Mouse (Mus musculus) midbrain, embryonic 12.5 days (tissue): ENCODE results near the gene Lif. TPM values are rescaled to one million over a fixed set of nuclear protein-coding genes. Genes with fewer than 3 reads are reported as not detected.

Source experiments
- ATAC-seq: fragments of 200-750 bp; cut with Nextera tagmentation; 2 replicates; pipeline ENCODE4 v1.8.0; 2017; ENCODE audit warnings: low read depth, moderate TSS enrichment, moderate library complexity; ENCODE audit not compliant: low FRiP score
- H3K27ac ChIP-seq: fragments of 300-500 bp; sonication (generic); replicated peaks from 2 replicates; pipeline ENCODE4 v1.5.1; 2016; ENCODE audit warnings: mild to moderate bottlenecking
- H3K27me3 ChIP-seq: fragments of 300-500 bp; sonication (generic); 2 replicates; pipeline ENCODE4 v1.6.1; 2016; ENCODE audit warnings: mild to moderate bottlenecking
- H3K36me3 ChIP-seq: fragments of 300-500 bp; sonication (generic); 2 replicates; pipeline ENCODE4 v1.6.1; 2016
- H3K4me1 ChIP-seq: fragments of 300-500 bp; sonication (generic); 2 replicates; pipeline ENCODE4 v1.6.1; 2016
- H3K4me2 ChIP-seq: fragments of 300-500 bp; sonication (generic); replicated peaks from 2 replicates; pipeline ENCODE4 v1.6.1; 2016; ENCODE audit warnings: mild to moderate bottlenecking, moderate library complexity
- H3K4me3 ChIP-seq: fragments of 300-500 bp; sonication (generic); 2 replicates; pipeline ENCODE4 v1.5.1; 2016; ENCODE audit warnings: mild to moderate bottlenecking
- H3K9ac ChIP-seq: fragments of 300-500 bp; sonication (generic); replicated peaks from 2 replicates; pipeline ENCODE4 v1.6.1; 2016; ENCODE audit warnings: mild to moderate bottlenecking, moderate library complexity
- H3K9me3 ChIP-seq: fragments of 300-500 bp; sonication (generic); 2 replicates; pipeline ENCODE4 v1.6.1; 2016; ENCODE audit warnings: mild to moderate bottlenecking
- WGBS: fragments of 180-500 bp; shearing (Covaris S2); methylation state at CpG from one replicate; pipeline ENCODE4 v1.1.7; 2016; 5-methylcytosine and 5-hydroxymethylcytosine counted together
- polyA plus RNA-seq: library from polyadenylated mRNA; unstranded; fragments of >200 nt; fragmentation: Nextera tagmentation; extraction: Ambion mirVana; gene quantifications from 2 replicates; pipeline ENCODE4 v1.2.1, GENCODE M21; 2016

Gene Lif
- polyA plus RNA-seq, result 0.05 TPM in 1 of 2 replicates, not detected in the other

GRCm38 (mm10) chr11:4256846-4257607 is at the start of gene Lif:
TSS of gene Lif (plus strand) at chr11:4257557.
- Histone ChIP-seq H3K27me3 (peaks cover 13% of the 10 kb centered on the region; the same call in 1 of the 2 replicates), H3K9me3 (no peaks in the 10 kb centered on the region), H3K4me3 (no peak within 1 kb of the TSS), H3K4me2 (no peak within 1 kb of the TSS), H3K4me1 (peaks cover 13% of the 10 kb centered on the region; the same call in 1 of the 2 replicates), H3K36me3 (no peaks in the 10 kb centered on the region), H3K27ac (no peak within 1 kb of the TSS), H3K9ac (no peak within 1 kb of the TSS)
- 64% methylated on average over 11 of the region's 11 CpGs for WGBS
- ATAC-seq, result no peak

- H3K27me3 ChIP-seq, result no peaks in the 10 kb centered on the region
- H3K4me3 ChIP-seq, result no peak overlapping the region
- no peaks in the 10 kb centered on the region for H3K9me3 ChIP-seq
- no peak overlapping the region for H3K27ac ChIP-seq
- H3K4me2 ChIP-seq, result no peak overlapping the region
- 94% methylated on average over 9 of the region's 9 CpGs for WGBS
- no peak for ATAC-seq
- peaks cover 48% of the 10 kb centered on the region for H3K36me3 ChIP-seq
- H3K9ac ChIP-seq, result no peak overlapping the region
- no peaks in the 10 kb centered on the region for H3K4me1 ChIP-seq
Measured at GRCm38 (mm10) chr11:4207655-4208054, 49.7 kb upstream of the Lif start.

GRCm38 (mm10) chr11:4209556-4209955 is 47.8 kb upstream of the Lif start:
- H3K36me3 ChIP-seq, result peaks cover 67% of the 10 kb centered on the region
- H3K4me2 ChIP-seq, result no peak overlapping the region
- ATAC-seq, result no peak
- H3K27me3 ChIP-seq, result no peaks in the 10 kb centered on the region
- no peaks in the 10 kb centered on the region for H3K9me3 ChIP-seq
- H3K9ac ChIP-seq, result no peak overlapping the region
- H3K4me3 ChIP-seq, result no peak overlapping the region
- WGBS, result 81% methylated on average over 5 of the region's 5 CpGs
- no peak overlapping the region for H3K27ac ChIP-seq
- no peaks in the 10 kb centered on the region for H3K4me1 ChIP-seq

GRCm38 (mm10) chr11:4210786-4211185 is 46.6 kb upstream of the Lif start:
- no peaks in the 10 kb centered on the region for H3K27me3 ChIP-seq
- no peaks in the 10 kb centered on the region for H3K4me1 ChIP-seq
- H3K9ac ChIP-seq, result no peak overlapping the region
- no peaks in the 10 kb centered on the region for H3K9me3 ChIP-seq
- H3K4me3 ChIP-seq, result no peak overlapping the region
- WGBS, result 87% methylated on average over 1 of the region's 1 CpGs
- no peak for ATAC-seq
- no peak overlapping the region for H3K4me2 ChIP-seq
- peaks cover 72% of the 10 kb centered on the region for H3K36me3 ChIP-seq
- no peak overlapping the region for H3K27ac ChIP-seq

- no peak overlapping the region for H3K4me2 ChIP-seq
- H3K27me3 ChIP-seq, result peaks cover 8% of the 10 kb centered on the region
- no peak for ATAC-seq
- H3K27ac ChIP-seq, result no peak overlapping the region
- no peak overlapping the region for H3K4me3 ChIP-seq
- peaks cover 4% of the 10 kb centered on the region for H3K4me1 ChIP-seq
- no peak overlapping the region for H3K9ac ChIP-seq
- H3K9me3 ChIP-seq, result no peaks in the 10 kb centered on the region
- H3K36me3 ChIP-seq, result peaks cover 51% of the 10 kb centered on the region
- WGBS, result 95% methylated on average over 10 of the region's 10 CpGs
Measured at GRCm38 (mm10) chr11:4213107-4213506, 44.2 kb upstream of the Lif start.

- WGBS, result 92% methylated on average over 14 of the region's 14 CpGs
- no peak overlapping the region for H3K27ac ChIP-seq
- H3K4me1 ChIP-seq, result peaks cover 11% of the 10 kb centered on the region
- H3K4me3 ChIP-seq, result no peak overlapping the region
- peaks cover 46% of the 10 kb centered on the region for H3K36me3 ChIP-seq
- ATAC-seq, result no peak
- H3K4me2 ChIP-seq, result no peak overlapping the region
- H3K9me3 ChIP-seq, result no peaks in the 10 kb centered on the region
- H3K27me3 ChIP-seq, result peaks cover 23% of the 10 kb centered on the region
- no peak overlapping the region for H3K9ac ChIP-seq
Measured at GRCm38 (mm10) chr11:4214572-4214971, 42.8 kb upstream of the Lif start.

- peaks cover 44% of the 10 kb centered on the region for H3K36me3 ChIP-seq
- no peak overlapping the region for H3K4me3 ChIP-seq
- H3K4me2 ChIP-seq, result no peak overlapping the region
- 91% methylated on average over 10 of the region's 10 CpGs for WGBS
- no peak overlapping the region for H3K27ac ChIP-seq
- no peak overlapping the region for H3K9ac ChIP-seq
- ATAC-seq, result no peak
- H3K4me1 ChIP-seq, result peaks cover 11% of the 10 kb centered on the region
- peaks cover 28% of the 10 kb centered on the region for H3K27me3 ChIP-seq
- no peaks in the 10 kb centered on the region for H3K9me3 ChIP-seq
Measured at GRCm38 (mm10) chr11:4215061-4215460, 42.3 kb upstream of the Lif start.

GRCm38 (mm10) chr11:4216248-4217000 is 40.9 kb upstream of the Lif start:
- Histone ChIP-seq H3K4me3 (no peak overlapping the region), H3K27ac (no peak overlapping the region), H3K9ac (no peak overlapping the region), H3K4me1 (peaks cover 11% of the 10 kb centered on the region), H3K36me3 (peaks cover 36% of the 10 kb centered on the region), H3K9me3 (no peaks in the 10 kb centered on the region), H3K27me3 (peaks cover 31% of the 10 kb centered on the region), H3K4me2 (no peak overlapping the region)
- 84% methylated on average over 9 of the region's 9 CpGs for WGBS
- ATAC-seq, result no peak

- no peak within 1 kb of the TSS for H3K27ac ChIP-seq
- peaks cover 31% of the 10 kb centered on the region for H3K27me3 ChIP-seq
- H3K36me3 ChIP-seq, result peaks cover 21% of the 10 kb centered on the region
- H3K9ac ChIP-seq, result peak within 1 kb of the TSS; percentile 49
- peak within 1 kb of the TSS; percentile 81 for H3K4me2 ChIP-seq
- H3K4me3 ChIP-seq, result peak within 1 kb of the TSS; percentile 47
- WGBS, result 2% methylated on average over 49 of the region's 56 CpGs
- no peaks in the 10 kb centered on the region for H3K9me3 ChIP-seq
- peaks cover 11% of the 10 kb centered on the region for H3K4me1 ChIP-seq
- peak; percentile 88 for ATAC-seq
Measured at GRCm38 (mm10) chr11:4217914-4218629, 39.3 kb upstream of the Lif start, which contains the start of gene Castor1. TSS of gene Castor1 (plus strand) at chr11:4218225.

GRCm38 (mm10) chr11:4218637-4219036 is 38.7 kb upstream of the Lif start:
- H3K27me3 ChIP-seq, result peaks cover 31% of the 10 kb centered on the region
- no peak overlapping the region for H3K27ac ChIP-seq
- peaks cover 12% of the 10 kb centered on the region for H3K4me1 ChIP-seq
- H3K36me3 ChIP-seq, result peaks cover 15% of the 10 kb centered on the region
- H3K9me3 ChIP-seq, result no peaks in the 10 kb centered on the region
- peak overlapping the region; percentile 49 for H3K9ac ChIP-seq
- 2% methylated on average over 6 of the region's 6 CpGs for WGBS
- peak overlapping the region; percentile 81 for H3K4me2 ChIP-seq
- no peak for ATAC-seq
- H3K4me3 ChIP-seq, result peak overlapping the region; percentile 47

- no peaks in the 10 kb centered on the region for H3K9me3 ChIP-seq
- H3K27ac ChIP-seq, result no peak overlapping the region
- peaks cover 14% of the 10 kb centered on the region for H3K4me1 ChIP-seq
- peaks cover 33% of the 10 kb centered on the region for H3K27me3 ChIP-seq
- no peak overlapping the region for H3K4me2 ChIP-seq
- no peak for ATAC-seq
- H3K4me3 ChIP-seq, result no peak overlapping the region
- 16% methylated on average over 2 of the region's 2 CpGs for WGBS
- H3K36me3 ChIP-seq, result peaks cover 8% of the 10 kb centered on the region
- no peak overlapping the region for H3K9ac ChIP-seq
Measured at GRCm38 (mm10) chr11:4219317-4219751, 38.0 kb upstream of the Lif start.
